Mouse (Mus musculus) liver, postnatal 0 days (tissue): ENCODE measurements around the gene Gdi1. TPM values are rescaled to one million over a fixed set of nuclear protein-coding genes. Genes with fewer than 3 reads are reported as not detected.

Experiments used
- ATAC-seq: fragments of 200-750 bp; cut with Nextera tagmentation; 2 replicates; pipeline ENCODE4 v1.8.0; 2017; ENCODE audit warnings: mild to moderate bottlenecking, moderate library complexity
- DNase-seq: peaks from one replicate; pipeline ENCODE4 v3.0.0-alpha.2; 2016
- H3K27ac ChIP-seq: fragments of 300-500 bp; sonication (generic); 2 replicates; pipeline ENCODE4 v1.5.1; 2014; ENCODE audit warnings: antibody characterized with exemption, moderate library complexity, mild to moderate bottlenecking, low read depth
- H3K27me3 ChIP-seq: fragments of 300-500 bp; sonication (generic); 2 replicates; pipeline ENCODE4 v1.6.1; 2014; ENCODE audit warnings: low read length, control low read depth, mixed read lengths; ENCODE audit not compliant: insufficient read depth
- H3K36me3 ChIP-seq: fragments of 300-500 bp; sonication (generic); replicated peaks from 2 replicates; pipeline ENCODE4 v1.6.1; 2014; ENCODE audit warnings: mild to moderate bottlenecking, control low read depth, low read length, moderate library complexity, mixed read lengths; ENCODE audit not compliant: insufficient read depth
- H3K4me1 ChIP-seq: fragments of 300-500 bp; sonication (generic); 2 replicates; pipeline ENCODE4 v1.6.1; 2014; ENCODE audit warnings: antibody characterized with exemption, mild to moderate bottlenecking, control low read depth; ENCODE audit not compliant: insufficient read depth
- H3K4me2 ChIP-seq: fragments of 300-500 bp; sonication (generic); 2 replicates; pipeline ENCODE4 v1.6.1; 2014; ENCODE audit warnings: low read depth, mild to moderate bottlenecking, low read length, moderate library complexity, mixed read lengths
- H3K4me3 ChIP-seq: fragments of 300-500 bp; sonication (generic); 2 replicates; pipeline ENCODE4 v1.5.1; 2014; ENCODE audit warnings: low read depth, low read length
- H3K9ac ChIP-seq: fragments of 300-500 bp; sonication (generic); replicated peaks from 2 replicates; pipeline ENCODE4 v1.6.1; 2014; ENCODE audit warnings: mild to moderate bottlenecking, moderate library complexity
- H3K9me3 ChIP-seq: fragments of 300-500 bp; sonication (generic); 2 replicates; pipeline ENCODE4 v1.6.1; 2016; ENCODE audit warnings: mild to moderate bottlenecking, control low read depth, low read length, mixed read lengths
- CTCF ChIP-seq: sonication (generic); IDR thresholded peaks from 2 replicates; pipeline ENCODE4 v1.5.1; 2016; ENCODE audit warnings: antibody characterized with exemption, low read depth
- EP300 ChIP-seq: IDR thresholded peaks from 2 replicates; pipeline ENCODE4 v1.6.1; 2016; ENCODE audit warnings: antibody characterized with exemption, low read depth, mild to moderate bottlenecking
- WGBS: fragments of 180-500 bp; shearing (Covaris S2); extraction: QIAGEN DNeasy Blood & Tissue Kit; methylation state at CpG from one replicate; pipeline ENCODE4 v1.1.7; 2014; ENCODE audit not compliant: insufficient replicate concordance; 5-methylcytosine and 5-hydroxymethylcytosine counted together
- polyA plus RNA-seq: library from polyadenylated mRNA; unstranded; fragments of >200 nt; fragmentation: Nextera tagmentation; extraction: Ambion mirVana; gene quantifications from 2 replicates; pipeline ENCODE4 v1.2.1, GENCODE M21; 2015

Gdi1 gene
- polyA plus RNA-seq, 1 experiment from 2014 or later, result 35.8 TPM

DNA sequence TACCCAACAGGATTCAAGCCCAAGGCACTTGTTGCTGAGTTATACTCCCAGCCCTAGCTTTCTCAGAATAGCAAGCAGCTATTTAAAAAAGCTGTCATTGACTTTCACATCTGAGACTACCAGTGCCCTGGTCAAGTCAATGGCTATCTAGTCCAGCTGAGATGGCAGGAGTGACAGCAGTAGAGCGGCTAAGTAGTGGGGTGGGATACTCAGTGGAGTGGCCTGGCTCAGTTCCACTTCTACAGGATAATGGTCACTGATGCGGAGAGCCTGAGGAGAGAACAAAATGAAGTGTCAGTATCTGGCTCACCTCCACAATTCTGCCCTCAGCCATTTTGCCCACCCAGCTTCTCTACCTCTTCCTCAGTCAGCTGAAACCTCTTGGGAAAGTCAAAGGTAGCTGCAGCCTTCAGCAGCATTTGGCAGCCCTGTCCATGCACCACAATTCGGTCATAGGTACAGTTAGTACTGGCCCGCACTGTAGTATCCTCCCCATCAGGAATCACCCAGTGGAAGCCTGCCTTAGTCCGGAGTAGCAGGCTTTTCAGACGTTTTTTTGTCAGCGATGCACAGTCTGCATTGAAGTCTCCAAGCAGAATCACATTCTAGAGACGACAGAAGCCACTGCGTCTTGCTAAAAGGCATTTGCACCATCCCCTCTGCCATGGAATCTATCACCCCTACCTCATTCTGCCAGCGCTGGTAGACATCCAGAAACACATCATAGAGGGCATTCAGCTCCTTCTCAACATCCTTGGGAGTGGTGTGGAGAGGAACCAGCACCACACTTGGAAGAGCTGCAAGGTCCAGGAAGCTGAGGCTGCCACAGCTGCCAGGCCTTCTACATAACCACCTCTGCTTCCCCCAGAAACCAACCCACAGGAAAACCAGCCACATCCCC, 31.1 kb upstream of the Gdi1 start:
- DNase-seq (no peak), ATAC-seq (no peak)
- 35% methylated on average over 10 of the region's 10 CpGs for WGBS
- Histone ChIP-seq H3K36me3 (0 out of 2 replicates have a peak, but pooled peaks cover 4% of the 10 kb centered on the region), H3K9me3 (no peaks in the 10 kb centered on the region), H3K4me2 (no peak overlapping the region), H3K4me3 (no peak overlapping the region), H3K9ac (no peak overlapping the region), H3K27ac (no peak overlapping the region), H3K27me3 (no peaks in the 10 kb centered on the region), H3K4me1 (peaks cover 5% of the 10 kb centered on the region; the same call in 1 of the 2 replicates)
- TF ChIP-seq CTCF (no peak), EP300 (no peak)

GRCm38 (mm10) chrX:74277916-74278315, 26.9 kb upstream of the Gdi1 start:
- H3K36me3 ChIP-seq, result no peaks in the 10 kb centered on the region
- H3K9me3 ChIP-seq, result no peaks in the 10 kb centered on the region
- H3K27me3 ChIP-seq, result no peaks in the 10 kb centered on the region
- no peak overlapping the region for H3K4me3 ChIP-seq
- no peak overlapping the region for H3K4me2 ChIP-seq
- H3K9ac ChIP-seq, result no peak overlapping the region
- ATAC-seq (no peak), DNase-seq (no peak)
- no peaks in the 10 kb centered on the region for H3K4me1 ChIP-seq
- 62% methylated on average over 8 of the region's 8 CpGs for WGBS
- no peak overlapping the region for H3K27ac ChIP-seq
- TF ChIP-seq CTCF (no peak), EP300 (no peak)

GRCm38 (mm10) chrX:74281041-74281731, 23.6 kb upstream of the Gdi1 start:
- TF ChIP-seq EP300 (no peak), CTCF (no peak)
- ATAC-seq (no peak), DNase-seq (no peak)
- H3K36me3 ChIP-seq, result no peaks in the 10 kb centered on the region
- H3K27ac ChIP-seq, result peak overlapping the region; percentile 91
- no peaks in the 10 kb centered on the region for H3K27me3 ChIP-seq
- peak overlapping the region; percentile 66 for H3K9ac ChIP-seq
- H3K4me3 ChIP-seq, result peak overlapping the region; percentile 62
- H3K9me3 ChIP-seq, result no peaks in the 10 kb centered on the region
- peak overlapping the region; percentile 76 for H3K4me2 ChIP-seq
- peaks cover 8% of the 10 kb centered on the region; the same call in 1 of the 2 replicates for H3K4me1 ChIP-seq
- WGBS, result 7% methylated on average over 14 of the region's 14 CpGs

DNA sequence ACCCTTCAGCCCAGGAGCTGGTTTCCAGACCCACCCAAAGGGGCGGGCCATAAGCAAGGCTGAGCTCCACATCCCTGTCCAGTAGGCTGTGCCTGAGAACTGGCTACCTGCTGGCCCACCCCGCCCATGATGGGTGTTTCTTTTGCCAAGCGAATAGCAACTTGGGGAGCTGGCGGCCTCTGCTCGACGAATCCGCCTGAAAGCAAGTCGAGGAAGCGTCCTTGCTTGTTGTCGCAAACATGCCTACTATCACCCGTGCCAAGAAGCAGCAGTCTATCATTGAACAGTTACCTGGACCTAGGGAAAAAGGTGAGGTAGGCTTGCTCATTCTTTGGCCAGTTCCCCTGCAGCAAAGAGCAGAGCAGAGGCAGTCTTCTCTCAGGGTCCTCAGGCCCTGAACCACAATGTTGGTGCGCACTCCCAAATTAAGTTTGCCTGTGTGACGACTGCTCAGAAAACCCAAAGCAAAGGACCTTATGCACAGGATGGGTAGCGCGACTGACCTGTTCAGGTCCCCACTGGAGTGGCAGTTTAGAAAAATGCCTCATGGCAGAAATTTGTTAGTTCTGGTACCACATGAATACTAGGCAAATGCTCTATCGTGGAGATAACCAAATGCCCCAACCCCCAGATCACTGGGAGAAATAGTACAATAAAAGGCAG, 22.9 kb upstream of the Gdi1 start, which contains the start of the genes Taz and Dnase1l1:
Gene Taz, plus strand, starts transcription at position 181 of the 663 bp plus-strand sequence.
Gene Dnase1l1, minus strand, starts transcription at position 606 of the 663 bp plus-strand sequence.
- peak within 1 kb of the TSS; percentile 62 for H3K4me3 ChIP-seq
- ATAC-seq (peak; percentile 87), DNase-seq (peak; percentile 84)
- H3K9ac ChIP-seq, result peak within 1 kb of the TSS; percentile 66
- H3K27ac ChIP-seq, result peak within 1 kb of the TSS; percentile 91
- 0 out of 2 replicates have a peak, but pooled peaks have one; percentile 13 for TF ChIP-seq CTCF
- TF ChIP-seq EP300, result no peak
- H3K27me3 ChIP-seq, result no peaks in the 10 kb centered on the region
- WGBS, result 16% methylated on average over 16 of the region's 16 CpGs
- H3K9me3 ChIP-seq, result no peaks in the 10 kb centered on the region
- H3K4me2 ChIP-seq, result peak within 1 kb of the TSS; percentile 76
- no peaks in the 10 kb centered on the region for H3K36me3 ChIP-seq
- H3K4me1 ChIP-seq, result peaks cover 8% of the 10 kb centered on the region; the same call in 1 of the 2 replicates

- TF ChIP-seq EP300, result no peak
- no peak for TF ChIP-seq CTCF
- peaks cover 8% of the 10 kb centered on the region; the same call in 1 of the 2 replicates for H3K4me1 ChIP-seq
- peak overlapping the region; percentile 62 for H3K4me3 ChIP-seq
- H3K27ac ChIP-seq, result peak overlapping the region; percentile 91
- 17% methylated on average over 39 of the region's 39 CpGs for WGBS
- H3K27me3 ChIP-seq, result no peaks in the 10 kb centered on the region
- H3K9me3 ChIP-seq, result no peaks in the 10 kb centered on the region
- peak overlapping the region; percentile 76 for H3K4me2 ChIP-seq
- peak overlapping the region; percentile 66 for H3K9ac ChIP-seq
- DNase-seq (peak; percentile 87), ATAC-seq (peak; percentile 78)
- no peaks in the 10 kb centered on the region for H3K36me3 ChIP-seq
These were observed 22.3 kb upstream of the Gdi1 start for GRCm38 (mm10) chrX:74282395-74283091.
